Mouse (Mus musculus): ENCODE data around the gene Serpina3j. TPM values are rescaled to one million over a fixed set of nuclear protein-coding genes. Genes with fewer than 3 reads are reported as not detected.

Gene Serpina3j
- total RNA-seq, 2 experiments from 2014 or later, result not detected

Other genes starting within 250 kb of the Serpina3j start
- not detected for gene Serpina5, start 213.4 kb upstream of the Serpina3j start, total RNA-seq (2021)
- gene Serpina3a, start 201.8 kb upstream of the Serpina3j start, total RNA-seq (2021), result not detected
- not detected for gene Serpina3b, start 186.6 kb upstream of the Serpina3j start, total RNA-seq (2021)
- under 1 TPM; 0.26 to 0.49 TPM for gene Serpina3c, start 160.7 kb upstream of the Serpina3j start, total RNA-seq (2021)
- not detected for gene Serpina3f, start 100.0 kb upstream of the Serpina3j start, total RNA-seq (2021)
- 1 to 10 TPM in 1 of 2 experiments, not detected in 1; 2.7 TPM for gene Serpina3g, start 78.3 kb upstream of the Serpina3j start, total RNA-seq (2021)
- gene Serpina3i, start 51.4 kb upstream of the Serpina3j start, total RNA-seq (2021), result 1 to 10 TPM; 1.1 to 1.5 TPM
- not detected for gene Serpina3k, start 23.9 kb downstream of the Serpina3j start, total RNA-seq (2021)
- gene Serpina3m, start 23.9 kb downstream of the Serpina3j start, total RNA-seq (2021), result under 1 TPM; 0.49 to 0.52 TPM
- 10 to 100 TPM; 72.2 to 78.7 TPM for gene Serpina3n, start 92.2 kb downstream of the Serpina3j start, total RNA-seq (2021)
- gene Gsc, start 158.8 kb downstream of the Serpina3j start, total RNA-seq (2021), result not detected